Mouse (Mus musculus): ENCODE measurements around the gene Ephx4.
A peak's percentile ranks its signal among the peaks of the same experiment; 100 is the strongest.
"Not testable (repeated sequence)": the region's sequence is repeated elsewhere in the genome, so short reads cannot be mapped to it uniquely, and the experiment has no call there.

Gene Ephx4

GRCm38 (mm10) chr5:107402436-107402835 lies at the start of gene Ephx4:
TSS of gene Ephx4 (plus strand) at chr5:107402736.
- peak; percentile 30 for DNase-seq

GRCm38 (mm10) chr5:107353981-107354380 lies 48.6 kb upstream of the Ephx4 start:
- DNase-seq, result peak; percentile 78

GRCm38 (mm10) chr5:107355801-107356200 lies 46.7 kb upstream of the Ephx4 start:
- DNase-seq, result peak; percentile 81

- DNase-seq, result peak; percentile 60
Observed at GRCm38 (mm10) chr5:107357723-107358122, 44.8 kb upstream of the Ephx4 start.

GRCm38 (mm10) chr5:107359395-107360053 lies 43.0 kb upstream of the Ephx4 start:
- DNase-seq, result peak; percentile 95

GRCm38 (mm10) chr5:107360054-107360730 lies 42.3 kb upstream of the Ephx4 start:
- DNase-seq, result no peak

GRCm38 (mm10) chr5:107370040-107370439 lies 32.5 kb upstream of the Ephx4 start:
- DNase-seq, result no peak

GRCm38 (mm10) chr5:107371335-107371734 lies 31.2 kb upstream of the Ephx4 start:
- no peak for DNase-seq

- DNase-seq, result peak; percentile 73
Observed at GRCm38 (mm10) chr5:107373256-107373655, 29.3 kb upstream of the Ephx4 start.

GRCm38 (mm10) chr5:107386448-107386847 lies 16.1 kb upstream of the Ephx4 start:
- DNase-seq, result not testable (repeated sequence)

GRCm38 (mm10) chr5:107387788-107388187 lies 14.7 kb upstream of the Ephx4 start:
- DNase-seq, result no peak

- no peak for DNase-seq
Observed at GRCm38 (mm10) chr5:107389373-107389772, 13.2 kb upstream of the Ephx4 start.

GRCm38 (mm10) chr5:107394437-107394836 lies 8.1 kb upstream of the Ephx4 start:
- DNase-seq, result no peak

- peak; percentile 53 for DNase-seq
Observed at GRCm38 (mm10) chr5:107403011-107403946, 743 bp downstream of the Ephx4 start.

- DNase-seq, result no peak
Observed at GRCm38 (mm10) chr5:107403947-107404684, 1.6 kb downstream of the Ephx4 start.

- DNase-seq, result no peak
Observed at GRCm38 (mm10) chr5:107405361-107405760, 2.8 kb downstream of the Ephx4 start.

GRCm38 (mm10) chr5:107410305-107410704 lies 7.8 kb downstream of the Ephx4 start:
- DNase-seq, result no peak

- DNase-seq, result no peak
Observed at GRCm38 (mm10) chr5:107411326-107411725, 8.8 kb downstream of the Ephx4 start.

- no peak for DNase-seq
Observed at GRCm38 (mm10) chr5:107412285-107412684, 9.7 kb downstream of the Ephx4 start.

- no peak for DNase-seq
Observed at GRCm38 (mm10) chr5:107415098-107415497, 12.6 kb downstream of the Ephx4 start.

- DNase-seq, result no peak
Observed at GRCm38 (mm10) chr5:107421676-107422075, 19.1 kb downstream of the Ephx4 start.

GRCm38 (mm10) chr5:107431249-107431648 lies 28.7 kb downstream of the Ephx4 start, which contains the start of gene Lpcat2b:
TSS of gene Lpcat2b (plus strand) at chr5:107431549.
- DNase-seq, result no peak

- DNase-seq, result no peak
Observed at GRCm38 (mm10) chr5:107434001-107434400, 31.5 kb downstream of the Ephx4 start.
